In genomic region chr10:94551065-94551464, GRCm38 (mm10) we compare ENCODE assay signal across 18 mouse cellular contexts.
DNase-seq lines count a peak whose midpoint lies in the region; ATAC-seq and TF ChIP-seq lines count a peak whose summit lies in the region.
"Had no signal": no experiment of that assay in that cellular context is flagged by ENCODE, and none has a peak within 500 bp of the region (broad histone marks: within the 10 kb centered on the region; RNA-seq: fewer than 3 reads in every experiment).

No protein-coding gene starts in this region.

- H3K27me3 ChIP-seq in hindbrain, postnatal 0 days (ENCODE audit: insufficient read depth, low read length), result no peaks in the 10 kb centered on the region
- no peaks in the 10 kb centered on the region for H3K27me3 ChIP-seq in hindbrain, embryonic 11.5 days (ENCODE audit: control insufficient read depth, insufficient read depth, low read length)
- no peaks in the 10 kb centered on the region for H3K27me3 ChIP-seq in lung, postnatal 0 days (replicated peaks; ENCODE audit: insufficient read depth, low read length)
- no peaks in the 10 kb centered on the region for H3K27me3 ChIP-seq in intestine, embryonic 15.5 days (replicated peaks)
- H3K27me3 ChIP-seq in stomach, postnatal 0 days (ENCODE audit: control insufficient read depth, insufficient read depth, low read length), result no peaks in the 10 kb centered on the region
- H3K27me3 ChIP-seq in midbrain, postnatal 0 days (ENCODE audit: insufficient read depth, low read length), result no peaks in the 10 kb centered on the region
- H3K27me3 ChIP-seq: limb, embryonic 13.5 days; liver, embryonic 15.5 days had no signal

- DNase-seq in hindbrain, postnatal 0 days (ENCODE audit: low spot score), result no peak
- no peak for DNase-seq in hindbrain, embryonic 11.5 days (ENCODE audit: low spot score)
- DNase-seq in lung, postnatal 0 days (ENCODE audit: low spot score), result peak; percentile 65
- no peak for DNase-seq in lung, postnatal 10 days
- no peak for DNase-seq in stomach, postnatal 0 days (ENCODE audit: low spot score)
- DNase-seq in midbrain, postnatal 0 days (ENCODE audit: low spot score), result no peak
- no peak for DNase-seq in right cerebral cortex, postnatal 14 days
- DNase-seq: cerebellum, adult 11 months; cerebellum, postnatal 36 days; gastrocnemius, postnatal 10 days; heart, adult 2 months; kidney, postnatal 10 days; midbrain, embryonic 14.5 days; spleen, adult 18-20 months; thymus, postnatal 36 days had no signal

- 0 out of 2 replicates have a peak overlapping the region, but pooled peaks have one; percentile 9 for H3K9ac ChIP-seq in hindbrain, postnatal 0 days (replicated peaks; ENCODE audit: low read length)
- no peak overlapping the region for H3K9ac ChIP-seq in hindbrain, embryonic 11.5 days (ENCODE audit: low read depth, low read length)
- H3K9ac ChIP-seq in lung, postnatal 0 days (replicated peaks; ENCODE audit: low read depth), result no peak overlapping the region
- no peak overlapping the region for H3K9ac ChIP-seq in intestine, embryonic 15.5 days
- no peak overlapping the region for H3K9ac ChIP-seq in stomach, postnatal 0 days (ENCODE audit: low read length)
- no peak overlapping the region for H3K9ac ChIP-seq in midbrain, postnatal 0 days (replicated peaks; ENCODE audit: low read length, poor library complexity, severe bottlenecking)
- H3K9ac ChIP-seq: limb, embryonic 13.5 days; liver, embryonic 15.5 days had no signal

- no peak overlapping the region for H3K27ac ChIP-seq in hindbrain, postnatal 0 days
- no peak overlapping the region for H3K27ac ChIP-seq in hindbrain, embryonic 11.5 days (ENCODE audit: low read depth, low read length)
- peak overlapping the region; percentile 47; the same call in 1 of the 2 replicates for H3K27ac ChIP-seq in lung, postnatal 0 days (ENCODE audit: low read length)
- peak overlapping the region; percentile 81 for H3K27ac ChIP-seq in intestine, embryonic 15.5 days
- peak overlapping the region; percentile 78 for H3K27ac ChIP-seq in stomach, postnatal 0 days (replicated peaks)
- H3K27ac ChIP-seq in midbrain, postnatal 0 days (ENCODE audit: low read depth, low read length), result no peak overlapping the region
- H3K27ac ChIP-seq: limb, embryonic 13.5 days; liver, embryonic 15.5 days had no signal

- peak; percentile 32; the same call in 1 of the 2 replicates for TF ChIP-seq EP300 in lung, postnatal 0 days (IDR thresholded peaks at IDR 0.05)
- TF ChIP-seq EP300 in stomach, postnatal 0 days (optimal IDR thresholded peaks at IDR 0.05), result no peak

- H3K36me3 ChIP-seq in hindbrain, postnatal 0 days (ENCODE audit: insufficient read depth, low read length), result no peaks in the 10 kb centered on the region
- no peaks in the 10 kb centered on the region for H3K36me3 ChIP-seq in hindbrain, embryonic 11.5 days (ENCODE audit: control insufficient read depth, insufficient read depth, low read length)
- H3K36me3 ChIP-seq in lung, postnatal 0 days (ENCODE audit: insufficient read depth, low read length), result no peaks in the 10 kb centered on the region
- no peaks in the 10 kb centered on the region for H3K36me3 ChIP-seq in intestine, embryonic 15.5 days
- no peaks in the 10 kb centered on the region for H3K36me3 ChIP-seq in stomach, postnatal 0 days (ENCODE audit: control insufficient read depth, insufficient read depth, low read length)
- H3K36me3 ChIP-seq in midbrain, postnatal 0 days (ENCODE audit: insufficient read depth, low read length), result no peaks in the 10 kb centered on the region
- H3K36me3 ChIP-seq: limb, embryonic 13.5 days; liver, embryonic 15.5 days had no signal

- no peak for TF ChIP-seq CTCF in hindbrain, postnatal 0 days (IDR thresholded peaks at IDR 0.05; ENCODE audit: low read depth)
- TF ChIP-seq CTCF in lung, postnatal 0 days (IDR thresholded peaks at IDR 0.05), result no peak
- no peak for TF ChIP-seq CTCF in stomach, postnatal 0 days (IDR thresholded peaks at IDR 0.05; ENCODE audit: low read depth)
- TF ChIP-seq CTCF in midbrain, postnatal 0 days (IDR thresholded peaks at IDR 0.05), result no peak

- H3K9me3 ChIP-seq in hindbrain, postnatal 0 days (ENCODE audit: low read length), result no peaks in the 10 kb centered on the region
- no peaks in the 10 kb centered on the region for H3K9me3 ChIP-seq in hindbrain, embryonic 11.5 days (ENCODE audit: control insufficient read depth, low read length)
- no peaks in the 10 kb centered on the region for H3K9me3 ChIP-seq in lung, postnatal 0 days (ENCODE audit: low read length)
- H3K9me3 ChIP-seq in intestine, embryonic 15.5 days, result no peaks in the 10 kb centered on the region
- no peaks in the 10 kb centered on the region for H3K9me3 ChIP-seq in stomach, postnatal 0 days (ENCODE audit: control insufficient read depth, low read length)
- no peaks in the 10 kb centered on the region for H3K9me3 ChIP-seq in midbrain, postnatal 0 days (ENCODE audit: low read length)
- H3K9me3 ChIP-seq: limb, embryonic 13.5 days; liver, embryonic 15.5 days had no signal

- WGBS in hindbrain, postnatal 0 days, result 60% methylated on average over 2 of the region's 2 CpGs
- WGBS in hindbrain, embryonic 11.5 days, result 65% methylated on average over 2 of the region's 2 CpGs
- 9% methylated on average over 2 of the region's 2 CpGs for WGBS in lung, postnatal 0 days
- 28% methylated on average over 2 of the region's 2 CpGs for WGBS in intestine, embryonic 15.5 days
- 17% methylated on average over 2 of the region's 2 CpGs for WGBS in stomach, postnatal 0 days
- 68% methylated on average over 2 of the region's 2 CpGs for WGBS in midbrain, postnatal 0 days

- no peak for ATAC-seq in hindbrain, postnatal 0 days
- ATAC-seq in hindbrain, embryonic 11.5 days (ENCODE audit: low FRiP score), result no peak
- 0 out of 2 replicates have a peak, but pooled peaks have one; percentile 19 for ATAC-seq in lung, postnatal 0 days
- no peak for ATAC-seq in intestine, embryonic 15.5 days
- ATAC-seq in stomach, postnatal 0 days (ENCODE audit: low FRiP score, low TSS enrichment), result no peak
- no peak for ATAC-seq in midbrain, postnatal 0 days (ENCODE audit: low FRiP score)

- no peak overlapping the region for H3K4me2 ChIP-seq in hindbrain, postnatal 0 days (ENCODE audit: low read depth, low read length)
- no peak overlapping the region for H3K4me2 ChIP-seq in hindbrain, embryonic 11.5 days (replicated peaks; ENCODE audit: low read depth, low read length)
- no peak overlapping the region for H3K4me2 ChIP-seq in lung, postnatal 0 days (replicated peaks; ENCODE audit: low read depth, low read length)
- H3K4me2 ChIP-seq in intestine, embryonic 15.5 days (replicated peaks), result peak overlapping the region; percentile 40
- H3K4me2 ChIP-seq in stomach, postnatal 0 days (replicated peaks; ENCODE audit: low read depth), result no peak overlapping the region
- no peak overlapping the region for H3K4me2 ChIP-seq in midbrain, postnatal 0 days (ENCODE audit: low read depth, low read length, poor library complexity, severe bottlenecking)
- H3K4me2 ChIP-seq: limb, embryonic 13.5 days; liver, embryonic 15.5 days had no signal

- no peak overlapping the region for H3K4me3 ChIP-seq in hindbrain, postnatal 0 days (ENCODE audit: low read length)
- no peak overlapping the region for H3K4me3 ChIP-seq in hindbrain, embryonic 11.5 days (ENCODE audit: low read depth, low read length)
- H3K4me3 ChIP-seq in lung, postnatal 0 days (ENCODE audit: low read depth, low read length), result no peak overlapping the region
- no peak overlapping the region for H3K4me3 ChIP-seq in intestine, embryonic 15.5 days (replicated peaks)
- no peak overlapping the region for H3K4me3 ChIP-seq in stomach, postnatal 0 days (ENCODE audit: low read depth, low read length)
- no peak overlapping the region for H3K4me3 ChIP-seq in midbrain, postnatal 0 days (ENCODE audit: low read depth, low read length)
- H3K4me3 ChIP-seq: heart, adult 2 months; limb, embryonic 13.5 days; liver, embryonic 15.5 days had no signal

- peaks cover 4% of the 10 kb centered on the region for H3K4me1 ChIP-seq in hindbrain, postnatal 0 days (ENCODE audit: insufficient read depth, low read length)
- peaks cover 2% of the 10 kb centered on the region; the same call in 1 of the 2 replicates for H3K4me1 ChIP-seq in hindbrain, embryonic 11.5 days (replicated peaks; ENCODE audit: control insufficient read depth, insufficient read depth, low read length)
- peaks cover 10% of the 10 kb centered on the region for H3K4me1 ChIP-seq in lung, postnatal 0 days (ENCODE audit: insufficient read depth, low read depth, low read length)
- H3K4me1 ChIP-seq in intestine, embryonic 15.5 days (replicated peaks), result peaks cover 24% of the 10 kb centered on the region
- peaks cover 7% of the 10 kb centered on the region for H3K4me1 ChIP-seq in stomach, postnatal 0 days (replicated peaks; ENCODE audit: control insufficient read depth, insufficient read depth)
- H3K4me1 ChIP-seq in midbrain, postnatal 0 days (ENCODE audit: insufficient read depth, low read length), result no peaks in the 10 kb centered on the region; the same call in 1 of the 2 replicates

Comparison
In these comparisons a context has a peak if more than half of its experiments do, and no peak if none do; other contexts are left out.
1. H3K27ac ChIP-seq: peak in lung, postnatal 0 days (single experiment), intestine, embryonic 15.5 days (single experiment) and stomach, postnatal 0 days (single experiment); none in hindbrain, postnatal 0 days (single experiment), hindbrain, embryonic 11.5 days (single experiment) and midbrain, postnatal 0 days (single experiment).